Mouse (Mus musculus): ENCODE data around the gene Plppr3.

DNA sequence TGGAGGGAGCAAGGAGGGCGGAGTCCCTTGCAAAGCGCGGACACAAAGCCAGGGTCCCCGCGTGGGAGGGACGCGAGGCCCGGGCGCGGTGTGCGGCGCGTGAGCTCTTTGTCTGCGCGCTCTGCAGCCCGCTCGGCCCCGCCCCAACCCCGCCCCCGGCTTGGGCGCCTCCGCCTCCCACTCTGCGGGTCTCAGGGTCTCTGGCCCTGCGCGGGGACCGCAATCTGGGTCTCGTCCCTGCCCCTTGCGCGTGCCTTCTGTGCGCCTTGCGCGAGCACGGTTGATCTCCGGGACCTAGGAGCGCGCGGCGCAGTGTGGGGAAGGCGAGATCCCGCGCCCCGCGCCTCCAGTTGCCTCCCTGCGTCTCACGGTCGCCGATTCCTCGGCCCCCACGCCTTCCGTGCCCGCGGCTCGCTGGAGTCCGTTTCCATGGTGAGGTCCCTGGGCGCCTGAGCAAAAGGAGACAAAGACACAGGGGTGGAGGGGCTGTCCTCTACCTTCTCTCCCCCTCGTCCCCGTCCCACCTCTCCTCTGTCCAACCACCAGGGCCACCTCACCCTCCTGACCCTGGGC, at the start of gene Plppr3, which contains the start of gene Prtn3:
- no peak for TF ChIP-seq MYOG (IDR thresholded peaks at IDR 0.05; ENCODE audit: control insufficient read depth, extremely low read depth, insufficient read length)
- TF ChIP-seq CTCF (IDR thresholded peaks at IDR 0.05; ENCODE audit: control insufficient read depth, insufficient read depth, insufficient read length): no peak
- no peak for TF ChIP-seq CEBPB (IDR thresholded peaks at IDR 0.05; ENCODE audit: low read depth)
- TF ChIP-seq MYOD1 (IDR thresholded peaks at IDR 0.05; ENCODE audit: control insufficient read depth, insufficient read length, low read depth): no peak
- no peak for TF ChIP-seq MAX (IDR thresholded peaks at IDR 0.05)
- TF ChIP-seq FOSL1 (IDR thresholded peaks at IDR 0.05; ENCODE audit: insufficient read depth, low read length, poor library complexity, severe bottlenecking): no peak

All from C2C12 (cell line).